Mouse (Mus musculus) small intestine, adult 2 months (tissue): Measurements from ENCODE around the gene Naa20.

ENCODE experiments used
- CTCF ChIP-seq: fragments of 200-500 bp; IDR thresholded peaks from 2 replicates; pipeline ENCODE4 v1.5.1; 2012; ENCODE audit warnings: low read depth, mild to moderate bottlenecking, control low read depth, inconsistent platforms, low read length, moderate library complexity, mixed read lengths; ENCODE audit not compliant: insufficient replicate concordance, insufficient read length; ENCODE audit errors: extremely low read depth
- POLR2A ChIP-seq: fragments of 200-500 bp; IDR thresholded peaks from 2 replicates; pipeline ENCODE4 v1.6.1; 2012; ENCODE audit warnings: low read depth, mild to moderate bottlenecking, control low read depth, inconsistent platforms, low read length, moderate library complexity

- TF ChIP-seq POLR2A (no peak), CTCF (no peak)
Observed at GRCm38 (mm10) chr2:145949475-145950068, 47.7 kb downstream of the Naa20 start.
